Mouse (Mus musculus) stomach, postnatal 0 days (tissue): ENCODE results near the gene Atp1b2. TPM values are rescaled to one million over a fixed set of nuclear protein-coding genes. Genes with fewer than 3 reads are reported as not detected.
"Not testable (repeated sequence)": the region's sequence is repeated elsewhere in the genome, so short reads cannot be mapped to it uniquely, and the experiment has no call there.

Source experiments
- ATAC-seq: fragments of 200-750 bp; cut with Nextera tagmentation; 2 replicates; pipeline ENCODE4 v1.8.0; 2017; ENCODE audit not compliant: low FRiP score, low TSS enrichment
- DNase-seq: peaks from one replicate; pipeline ENCODE4 v3.0.0-alpha.2; 2016; ENCODE audit warnings: low spot score
- H3K27ac ChIP-seq: fragments of 300-500 bp; sonication (generic); replicated peaks from 2 replicates; pipeline ENCODE4 v1.5.1; 2014; ENCODE audit warnings: mild to moderate bottlenecking, control low read depth
- H3K27me3 ChIP-seq: fragments of 300-500 bp; sonication (generic); 2 replicates; pipeline ENCODE4 v1.6.1; 2014; ENCODE audit warnings: low read length; ENCODE audit not compliant: control insufficient read depth, insufficient read depth
- H3K36me3 ChIP-seq: fragments of 300-500 bp; sonication (generic); 2 replicates; pipeline ENCODE4 v1.6.1; 2014; ENCODE audit warnings: low read length, mixed read lengths; ENCODE audit not compliant: control insufficient read depth, insufficient read depth
- H3K4me1 ChIP-seq: fragments of 300-500 bp; sonication (generic); replicated peaks from 2 replicates; pipeline ENCODE4 v1.6.1; 2014; ENCODE audit warnings: antibody characterized with exemption; ENCODE audit not compliant: control insufficient read depth, insufficient read depth
- H3K4me2 ChIP-seq: fragments of 300-500 bp; sonication (generic); replicated peaks from 2 replicates; pipeline ENCODE4 v1.6.1; 2014; ENCODE audit warnings: low read depth, mild to moderate bottlenecking, control low read depth, moderate library complexity
- H3K4me3 ChIP-seq: fragments of 300-500 bp; sonication (generic); 2 replicates; pipeline ENCODE4 v1.5.1; 2014; ENCODE audit warnings: low read depth, low read length, control low read depth
- H3K9ac ChIP-seq: fragments of 300-500 bp; sonication (generic); 2 replicates; pipeline ENCODE4 v1.6.1; 2014; ENCODE audit warnings: mild to moderate bottlenecking, low read length, control low read depth, mixed read lengths
- H3K9me3 ChIP-seq: fragments of 300-500 bp; sonication (generic); 2 replicates; pipeline ENCODE4 v1.6.1; 2016; ENCODE audit warnings: low read length; ENCODE audit not compliant: control insufficient read depth
- CTCF ChIP-seq: IDR thresholded peaks from 2 replicates; pipeline ENCODE4 v1.5.1; 2016; ENCODE audit warnings: antibody characterized with exemption, low read depth, mild to moderate bottlenecking, moderate library complexity
- EP300 ChIP-seq: optimal IDR thresholded peaks from 2 replicates; pipeline ENCODE3; 2016; ENCODE audit warnings: antibody characterized with exemption
- WGBS: fragments of 180-500 bp; shearing (Covaris S2); extraction: QIAGEN DNeasy Blood & Tissue Kit; methylation state at CpG from one replicate; pipeline ENCODE4 v1.1.7; 2014; 5-methylcytosine and 5-hydroxymethylcytosine counted together
- polyA plus RNA-seq: library from polyadenylated mRNA; unstranded; fragments of >200 nt; fragmentation: Nextera tagmentation; extraction: Ambion mirVana; gene quantifications from 2 replicates; pipeline ENCODE4 v1.2.1, GENCODE M21; 2015

Gene Atp1b2
- polyA plus RNA-seq, 1 experiment from 2014 or later, result 5.3 TPM

GRCm38 (mm10) chr11:69623006-69623405 lies 17.3 kb upstream of the Atp1b2 start:
- H3K27me3 ChIP-seq, result no peaks in the 10 kb centered on the region
- 0 out of 2 replicates have a peak overlapping the region, but pooled peaks have one; percentile 52 for H3K4me3 ChIP-seq
- WGBS, result 75% methylated on average over 4 of the region's 4 CpGs
- H3K36me3 ChIP-seq, result no peaks in the 10 kb centered on the region
- peak overlapping the region; percentile 70; the same call in 1 of the 2 replicates for H3K4me2 ChIP-seq
- DNase-seq (no peak), ATAC-seq (no peak)
- no peak overlapping the region for H3K27ac ChIP-seq
- H3K9ac ChIP-seq, result 0 out of 2 replicates have a peak overlapping the region, but pooled peaks have one; percentile 68
- no peaks in the 10 kb centered on the region for H3K9me3 ChIP-seq
- H3K4me1 ChIP-seq, result no peaks in the 10 kb centered on the region
- no peak for TF ChIP-seq EP300
- TF ChIP-seq CTCF, result no peak

- Histone ChIP-seq H3K9ac (peak overlapping the region; percentile 68), H3K4me3 (peak overlapping the region; percentile 52), H3K4me1 (no peaks in the 10 kb centered on the region), H3K4me2 (peak overlapping the region; percentile 70), H3K27ac (peak overlapping the region; percentile 58), H3K36me3 (no peaks in the 10 kb centered on the region), H3K27me3 (no peaks in the 10 kb centered on the region), H3K9me3 (no peaks in the 10 kb centered on the region)
- WGBS, result 21% methylated on average over 6 of the region's 6 CpGs
- ATAC-seq (0 out of 2 replicates have a peak, but pooled peaks have one; percentile 13), DNase-seq (no peak)
- no peak for TF ChIP-seq CTCF
Observed at GRCm38 (mm10) chr11:69622406-69622805, 16.7 kb upstream of the Atp1b2 start.

- DNase-seq (peak; percentile 77), ATAC-seq (peak; percentile 82)
- Histone ChIP-seq H3K4me1 (no peaks in the 10 kb centered on the region), H3K36me3 (no peaks in the 10 kb centered on the region), H3K4me3 (peak within 1 kb of the TSS; percentile 52), H3K27me3 (no peaks in the 10 kb centered on the region), H3K9ac (peak within 1 kb of the TSS; percentile 68), H3K4me2 (peak within 1 kb of the TSS; percentile 70), H3K27ac (peak within 1 kb of the TSS; percentile 63), H3K9me3 (no peaks in the 10 kb centered on the region)
- WGBS, result 2% methylated on average over 20 of the region's 20 CpGs
- TF ChIP-seq CTCF (no peak), EP300 (no peak)
Observed at GRCm38 (mm10) chr11:69621571-69622268, 16.0 kb upstream of the Atp1b2 start, which contains the start of gene Sat2. Gene Sat2, plus strand, starts transcription at chr11:69622024.

- Histone ChIP-seq H3K9ac (no peak overlapping the region), H3K27ac (no peak overlapping the region), H3K4me3 (no peak overlapping the region), H3K9me3 (no peaks in the 10 kb centered on the region), H3K4me2 (no peak overlapping the region), H3K27me3 (no peaks in the 10 kb centered on the region), H3K36me3 (no peaks in the 10 kb centered on the region), H3K4me1 (no peaks in the 10 kb centered on the region)
- no peak for DNase-seq
- no peak; the same call in 1 of the 2 replicates for ATAC-seq
- no peak for TF ChIP-seq EP300
- WGBS, result 67% methylated on average over 7 of the region's 7 CpGs
Observed at GRCm38 (mm10) chr11:69620394-69621081, 14.8 kb upstream of the Atp1b2 start.

- no peaks in the 10 kb centered on the region for H3K9me3 ChIP-seq
- no peak within 1 kb of the TSS for H3K4me3 ChIP-seq
- ATAC-seq (no peak), DNase-seq (no peak)
- no peaks in the 10 kb centered on the region for H3K36me3 ChIP-seq
- H3K27ac ChIP-seq, result no peak within 1 kb of the TSS
- WGBS, result 64% methylated on average over 5 of the region's 5 CpGs
- H3K9ac ChIP-seq, result no peak within 1 kb of the TSS
- no peak within 1 kb of the TSS for H3K4me2 ChIP-seq
- no peak for TF ChIP-seq EP300
- TF ChIP-seq CTCF, result no peak
- H3K27me3 ChIP-seq, result no peaks in the 10 kb centered on the region
- H3K4me1 ChIP-seq, result no peaks in the 10 kb centered on the region
Observed at GRCm38 (mm10) chr11:69617805-69618204, 12.1 kb upstream of the Atp1b2 start, which contains the start of gene Shbg. Gene Shbg, minus strand, starts transcription at chr11:69617905.

- Histone ChIP-seq H3K36me3 (no peaks in the 10 kb centered on the region), H3K4me3 (no peak overlapping the region), H3K27me3 (no peaks in the 10 kb centered on the region), H3K9ac (no peak overlapping the region), H3K4me1 (no peaks in the 10 kb centered on the region), H3K4me2 (no peak overlapping the region), H3K27ac (no peak overlapping the region), H3K9me3 (no peaks in the 10 kb centered on the region)
- ATAC-seq (no peak), DNase-seq (no peak)
- no peak for TF ChIP-seq CTCF
- TF ChIP-seq EP300, result no peak
- WGBS, result 35% methylated on average over 10 of the region's 10 CpGs
Observed at GRCm38 (mm10) chr11:69616781-69617180, 11.0 kb upstream of the Atp1b2 start.

GRCm38 (mm10) chr11:69614257-69614588 lies 8.5 kb upstream of the Atp1b2 start:
- not testable (repeated sequence) for DNase-seq, H3K9ac ChIP-seq, H3K4me3 ChIP-seq, H3K9me3 ChIP-seq, ATAC-seq, H3K4me1 ChIP-seq, H3K27ac ChIP-seq, H3K4me2 ChIP-seq, H3K36me3 ChIP-seq, H3K27me3 ChIP-seq
- WGBS, result 57% methylated on average over 11 of the region's 11 CpGs
